ENCODE assay signal across 11 mouse cellular contexts in genomic region chr4:47707966-47708365, GRCm38 (mm10).
DNase-seq lines count a peak whose midpoint lies in the region; ATAC-seq and TF ChIP-seq lines count a peak whose summit lies in the region.
"Had no signal": no experiment of that assay in that cellular context is flagged by ENCODE, and none has a peak within 500 bp of the region (broad histone marks: within the 10 kb centered on the region; RNA-seq: fewer than 3 reads in every experiment).

No protein-coding gene starts in this region.

- H3K36me3 ChIP-seq in hindbrain, postnatal 0 days (ENCODE audit: insufficient read depth, low read length): no peaks in the 10 kb centered on the region
- H3K36me3 ChIP-seq in hindbrain, embryonic 12.5 days: no peaks in the 10 kb centered on the region

- no peaks in the 10 kb centered on the region for H3K9me3 ChIP-seq in hindbrain, postnatal 0 days (ENCODE audit: low read length)
- no peaks in the 10 kb centered on the region for H3K9me3 ChIP-seq in hindbrain, embryonic 12.5 days (replicated peaks)

- ATAC-seq in hindbrain, postnatal 0 days: no peak
- no peak for ATAC-seq in hindbrain, embryonic 12.5 days (ENCODE audit: low FRiP score)
- ATAC-seq: midbrain, embryonic 16.5 days had no signal

- H3K27ac ChIP-seq in hindbrain, postnatal 0 days: no peak overlapping the region
- H3K27ac ChIP-seq in hindbrain, embryonic 12.5 days: no peak overlapping the region
- H3K27ac ChIP-seq: liver, embryonic 14.5 days had no signal

- no peak overlapping the region for H3K4me3 ChIP-seq in hindbrain, postnatal 0 days (ENCODE audit: low read length)
- no peak overlapping the region for H3K4me3 ChIP-seq in hindbrain, embryonic 12.5 days

- 0 out of 2 replicates have a peak, but pooled peaks cover 3% of the 10 kb centered on the region for H3K4me1 ChIP-seq in hindbrain, postnatal 0 days (ENCODE audit: insufficient read depth, low read length)
- no peaks in the 10 kb centered on the region for H3K4me1 ChIP-seq in hindbrain, embryonic 12.5 days

- no peaks in the 10 kb centered on the region for H3K27me3 ChIP-seq in hindbrain, postnatal 0 days (ENCODE audit: insufficient read depth, low read length)
- no peaks in the 10 kb centered on the region for H3K27me3 ChIP-seq in hindbrain, embryonic 12.5 days

- no peak overlapping the region for H3K9ac ChIP-seq in hindbrain, postnatal 0 days (replicated peaks; ENCODE audit: low read length)
- H3K9ac ChIP-seq in hindbrain, embryonic 12.5 days: no peak overlapping the region
- H3K9ac ChIP-seq: liver, embryonic 14.5 days had no signal

- no peak for TF ChIP-seq CTCF in hindbrain, postnatal 0 days (IDR thresholded peaks at IDR 0.05; ENCODE audit: low read depth)

- DNase-seq in hindbrain, postnatal 0 days (ENCODE audit: low spot score): peak; percentile 49
- DNase-seq in frontal cortex, postnatal 36 days (ENCODE audit: low spot score in 2 of 2): peak; percentile 80 to 84
- DNase-seq in left cerebral cortex, adult 11 months (ENCODE audit: low spot score): peak; percentile 46
- DNase-seq in skeletal muscle tissue, adult 2 months (ENCODE audit: low read depth, low spot score): peak; percentile 16
- DNase-seq in ovary, postnatal 36 days (ENCODE audit: low spot score): no peak
- DNase-seq in natural killer cell, adult 2 months (ENCODE audit: low spot score in 2 of 2): no peak
- DNase-seq in embryo, embryonic 10 days (ENCODE audit: low spot score): no peak
- DNase-seq: thymus, postnatal 36 days had no signal

- no peak overlapping the region for H3K4me2 ChIP-seq in hindbrain, postnatal 0 days (ENCODE audit: low read depth, low read length)
- no peak overlapping the region for H3K4me2 ChIP-seq in hindbrain, embryonic 12.5 days (replicated peaks)

Comparison
In these comparisons a context has a peak if more than half of its experiments do, and no peak if none do; other contexts are left out.
1. DNase-seq: peak in hindbrain, postnatal 0 days (single experiment), frontal cortex, postnatal 36 days (2 of 2), left cerebral cortex, adult 11 months (single experiment) and skeletal muscle tissue, adult 2 months (single experiment); none in ovary, postnatal 36 days (single experiment), natural killer cell, adult 2 months (0 of 2) and embryo, embryonic 10 days (single experiment).